Mouse (Mus musculus): ENCODE data around the gene Adamts16. TPM values are rescaled to one million over a fixed set of nuclear protein-coding genes. Genes with fewer than 3 reads are reported as not detected.

Adamts16 gene
- total RNA-seq, 2 experiments from 2014 or later, result 1.7 TPM

GRCm38 (mm10) chr13:70713331-70713730 is 128.3 kb downstream of the Adamts16 start:
- DNase-seq, result no peak

GRCm38 (mm10) chr13:70707158-70707854 is 134.3 kb downstream of the Adamts16 start:
- no peak for DNase-seq

- DNase-seq, result no peak
Measured at GRCm38 (mm10) chr13:70702904-70703303, 138.7 kb downstream of the Adamts16 start.

- no peak for DNase-seq
Measured at GRCm38 (mm10) chr13:70698812-70699387, 142.7 kb downstream of the Adamts16 start.

DNA sequence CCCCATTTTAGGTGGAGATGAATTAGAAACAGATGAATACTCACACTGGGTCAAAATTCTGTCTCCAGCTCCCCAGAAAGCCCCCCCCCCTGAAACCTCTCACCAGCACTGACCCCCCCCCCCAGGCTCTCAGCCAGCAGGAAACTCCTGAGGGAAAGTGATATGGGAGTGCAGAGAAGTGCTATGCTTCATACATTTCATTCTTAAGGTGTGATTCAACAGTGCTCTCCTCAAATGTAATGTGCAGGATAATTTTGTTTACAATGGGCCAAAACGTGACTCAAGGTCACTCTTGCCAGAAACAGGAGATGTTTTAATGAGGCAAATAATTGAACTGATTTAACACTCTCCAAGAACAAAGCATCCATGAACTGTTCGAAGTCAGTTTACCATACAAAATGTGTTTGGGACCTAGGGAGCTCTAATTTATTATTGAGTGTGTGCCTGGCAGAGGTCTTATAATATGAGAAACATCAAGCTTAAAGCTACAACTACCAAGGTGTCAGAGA is 152.1 kb downstream of the Adamts16 start:
- no peak for DNase-seq

DNA sequence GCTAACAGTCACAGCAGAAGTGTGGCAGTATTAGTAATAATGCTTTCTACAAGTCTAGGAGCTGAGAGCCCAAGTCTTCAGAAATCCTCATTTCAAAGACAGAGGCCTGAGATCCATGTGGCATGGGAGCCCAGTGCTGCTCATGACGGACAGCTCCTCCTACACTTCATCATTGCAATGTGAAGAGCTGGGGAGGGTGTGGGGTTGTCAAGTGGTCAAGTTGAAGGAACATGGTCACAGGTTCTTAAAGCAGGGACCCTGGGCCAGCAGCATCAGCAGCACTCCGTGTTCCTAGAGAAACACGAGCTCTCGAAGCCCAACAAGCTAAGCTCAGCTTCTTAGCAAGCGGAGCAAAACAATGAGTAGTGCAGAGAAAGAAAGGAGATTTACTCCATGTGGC is 155.8 kb downstream of the Adamts16 start:
- no peak for DNase-seq

- no peak for DNase-seq
Measured at GRCm38 (mm10) chr13:70684976-70685609, 156.5 kb downstream of the Adamts16 start.

GRCm38 (mm10) chr13:70681411-70682183 is 160.0 kb downstream of the Adamts16 start:
- no peak for DNase-seq

- DNase-seq, result no peak
Measured at GRCm38 (mm10) chr13:70680316-70680715, 161.3 kb downstream of the Adamts16 start.

Other genes with a start within 250 kb of the Adamts16 start
- 10 to 100 TPM; 20.7 to 30.7 TPM for gene Ice1, start 204.2 kb downstream of the Adamts16 start, total RNA-seq (2021)